Mouse (Mus musculus) spleen, adult 2 months (tissue): ENCODE results near the gene Ier5.

Source experiments
- CTCF ChIP-seq: fragments of 200-500 bp; IDR thresholded peaks from 2 replicates; pipeline ENCODE4 v1.5.1; 2011; ENCODE audit warnings: mild to moderate bottlenecking, inconsistent platforms; ENCODE audit not compliant: insufficient read depth, insufficient read length, insufficient replicate concordance; ENCODE audit errors: extremely low read depth
- POLR2A ChIP-seq: fragments of 200-500 bp; IDR thresholded peaks from 2 replicates; pipeline ENCODE4 v1.6.1; 2011; ENCODE audit warnings: low read depth, low read length, inconsistent platforms

DNA sequence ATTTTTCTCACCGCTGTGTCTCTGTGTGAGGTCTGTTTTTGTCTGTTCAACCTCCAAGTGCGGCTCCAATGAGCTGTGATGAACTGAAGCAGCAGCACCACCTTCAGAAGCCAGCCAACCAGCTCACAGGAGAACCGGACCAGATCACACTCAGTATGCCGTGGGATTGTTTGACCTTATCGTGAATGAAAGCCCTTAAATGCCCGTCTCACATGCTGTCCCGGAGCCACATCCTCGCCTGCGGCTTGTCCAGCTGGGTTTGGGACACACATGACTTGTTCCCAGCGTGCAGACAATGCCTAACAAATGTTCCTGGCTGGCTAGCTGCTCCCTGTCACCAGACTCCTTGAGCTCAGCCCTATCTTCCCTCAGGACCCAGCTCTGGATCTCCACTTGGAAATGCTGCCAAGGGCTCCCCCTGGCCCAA, 47.7 kb downstream of the Ier5 start:
- no peak for TF ChIP-seq CTCF
- no peak for TF ChIP-seq POLR2A
